Mouse (Mus musculus): ENCODE measurements around the gene Lrmda. TPM values are rescaled to one million over a fixed set of nuclear protein-coding genes. Genes with fewer than 3 reads are reported as not detected.

The Lrmda gene
- polyA plus RNA-seq, 1 experiment: 12.9 TPM

GRCm38 (mm10) chr14:22589503-22590215 lies 570.1 kb downstream of the Lrmda start:
- Histone ChIP-seq H3K4me1 (ENCODE audit: control insufficient read depth, insufficient read depth, insufficient read length, low read length) (no peaks in the 10 kb centered on the region), H3K27ac (replicated peaks; ENCODE audit: low read depth, low read length) (no peak overlapping the region), H3K4me3 (ENCODE audit: insufficient read depth, low read depth, low read length) (no peak overlapping the region)

GRCm38 (mm10) chr14:22591186-22591585 lies 571.7 kb downstream of the Lrmda start:
- no peak overlapping the region for H3K27ac ChIP-seq (replicated peaks; ENCODE audit: low read depth, low read length)
- no peaks in the 10 kb centered on the region for H3K4me1 ChIP-seq (ENCODE audit: control insufficient read depth, insufficient read depth, insufficient read length, low read length)
- no peak overlapping the region for H3K4me3 ChIP-seq (ENCODE audit: insufficient read depth, low read depth, low read length)

- H3K4me3 ChIP-seq (ENCODE audit: insufficient read depth, low read depth, low read length): no peak overlapping the region
- H3K27ac ChIP-seq (replicated peaks; ENCODE audit: low read depth, low read length): no peak overlapping the region
- peaks cover 4% of the 10 kb centered on the region; the same call in 1 of the 2 replicates for H3K4me1 ChIP-seq (ENCODE audit: control insufficient read depth, insufficient read depth, insufficient read length, low read length)
These were observed 578.0 kb downstream of the Lrmda start for GRCm38 (mm10) chr14:22597508-22597907.

- Histone ChIP-seq H3K4me3 (ENCODE audit: insufficient read depth, low read depth, low read length) (no peak overlapping the region), H3K27ac (replicated peaks; ENCODE audit: low read depth, low read length) (no peak overlapping the region), H3K4me1 (ENCODE audit: control insufficient read depth, insufficient read depth, insufficient read length, low read length) (peaks cover 4% of the 10 kb centered on the region; the same call in 1 of the 2 replicates)
These were observed 579.1 kb downstream of the Lrmda start for GRCm38 (mm10) chr14:22598638-22599037.

GRCm38 (mm10) chr14:22600166-22600565 lies 580.7 kb downstream of the Lrmda start:
- Histone ChIP-seq H3K4me1 (ENCODE audit: control insufficient read depth, insufficient read depth, insufficient read length, low read length) (peaks cover 4% of the 10 kb centered on the region; the same call in 1 of the 2 replicates), H3K4me3 (ENCODE audit: insufficient read depth, low read depth, low read length) (no peak overlapping the region), H3K27ac (replicated peaks; ENCODE audit: low read depth, low read length) (no peak overlapping the region)

- Histone ChIP-seq H3K27ac (replicated peaks; ENCODE audit: low read depth, low read length) (no peak overlapping the region), H3K4me3 (ENCODE audit: insufficient read depth, low read depth, low read length) (no peak overlapping the region), H3K4me1 (ENCODE audit: control insufficient read depth, insufficient read depth, insufficient read length, low read length) (peaks cover 4% of the 10 kb centered on the region; the same call in 1 of the 2 replicates)
These were observed 582.8 kb downstream of the Lrmda start for GRCm38 (mm10) chr14:22602308-22602707.

GRCm38 (mm10) chr14:22608599-22608998 lies 589.1 kb downstream of the Lrmda start:
- no peak overlapping the region for H3K4me3 ChIP-seq (ENCODE audit: insufficient read depth, low read depth, low read length)
- H3K4me1 ChIP-seq (ENCODE audit: control insufficient read depth, insufficient read depth, insufficient read length, low read length): peaks cover 2% of the 10 kb centered on the region; the same call in 1 of the 2 replicates
- no peak overlapping the region for H3K27ac ChIP-seq (replicated peaks; ENCODE audit: low read depth, low read length)

GRCm38 (mm10) chr14:22609261-22610245 lies 590.0 kb downstream of the Lrmda start:
- no peak overlapping the region for H3K4me3 ChIP-seq (ENCODE audit: insufficient read depth, low read depth, low read length)
- no peak overlapping the region for H3K27ac ChIP-seq (replicated peaks; ENCODE audit: low read depth, low read length)

GRCm38 (mm10) chr14:22611011-22611410 lies 591.5 kb downstream of the Lrmda start:
- Histone ChIP-seq H3K4me1 (ENCODE audit: control insufficient read depth, insufficient read depth, insufficient read length, low read length) (peaks cover 2% of the 10 kb centered on the region; the same call in 1 of the 2 replicates), H3K4me3 (ENCODE audit: insufficient read depth, low read depth, low read length) (no peak overlapping the region), H3K27ac (replicated peaks; ENCODE audit: low read depth, low read length) (no peak overlapping the region)

More at GRCm38 (mm10) chr14:22609261-22610245, 590.0 kb downstream of the Lrmda start:
- peaks cover 2% of the 10 kb centered on the region; the same call in 1 of the 2 replicates for H3K4me1 ChIP-seq (ENCODE audit: control insufficient read depth, insufficient read depth, insufficient read length, low read length)

GRCm38 (mm10) chr14:22620191-22620590 lies 600.7 kb downstream of the Lrmda start:
- Histone ChIP-seq H3K4me3 (ENCODE audit: insufficient read depth, low read depth, low read length) (no peak overlapping the region), H3K4me1 (ENCODE audit: control insufficient read depth, insufficient read depth, insufficient read length, low read length) (no peaks in the 10 kb centered on the region), H3K27ac (replicated peaks; ENCODE audit: low read depth, low read length) (no peak overlapping the region)

GRCm38 (mm10) chr14:22621941-22622340 lies 602.4 kb downstream of the Lrmda start:
- Histone ChIP-seq H3K4me1 (ENCODE audit: control insufficient read depth, insufficient read depth, insufficient read length, low read length) (no peaks in the 10 kb centered on the region), H3K27ac (replicated peaks; ENCODE audit: low read depth, low read length) (no peak overlapping the region)

GRCm38 (mm10) chr14:22627105-22627829 lies 607.8 kb downstream of the Lrmda start:
- Histone ChIP-seq H3K4me1 (ENCODE audit: control insufficient read depth, insufficient read depth, insufficient read length, low read length) (no peaks in the 10 kb centered on the region), H3K27ac (replicated peaks; ENCODE audit: low read depth, low read length) (no peak overlapping the region), H3K4me3 (ENCODE audit: insufficient read depth, low read depth, low read length) (no peak overlapping the region)

More at GRCm38 (mm10) chr14:22621941-22622340, 602.4 kb downstream of the Lrmda start:
- no peak overlapping the region for H3K4me3 ChIP-seq (ENCODE audit: insufficient read depth, low read depth, low read length)

GRCm38 (mm10) chr14:22630361-22630867 lies 610.9 kb downstream of the Lrmda start:
- H3K4me3 ChIP-seq (ENCODE audit: insufficient read depth, low read depth, low read length): no peak overlapping the region
- H3K27ac ChIP-seq (replicated peaks; ENCODE audit: low read depth, low read length): no peak overlapping the region
- H3K4me1 ChIP-seq (ENCODE audit: control insufficient read depth, insufficient read depth, insufficient read length, low read length): no peaks in the 10 kb centered on the region

GRCm38 (mm10) chr14:22633612-22634011 lies 614.1 kb downstream of the Lrmda start:
- Histone ChIP-seq H3K4me3 (ENCODE audit: insufficient read depth, low read depth, low read length) (no peak overlapping the region), H3K27ac (replicated peaks; ENCODE audit: low read depth, low read length) (no peak overlapping the region), H3K4me1 (ENCODE audit: control insufficient read depth, insufficient read depth, insufficient read length, low read length) (no peaks in the 10 kb centered on the region)

Measured in brown adipose tissue, adult 24 weeks (tissue).